Mouse (Mus musculus): Measurements from ENCODE around the gene Rragc.

Rragc gene

GRCm38 (mm10) chr4:123982105-123982504 is 64.9 kb downstream of the Rragc start:
- no peak for TF ChIP-seq GATA4 (IDR thresholded peaks at IDR 0.05; ENCODE audit: insufficient replicate concordance, low read length)
